Mouse (Mus musculus) hindbrain, embryonic 11.5 days (tissue): ENCODE results near the gene Ptger3. TPM values are rescaled to one million over a fixed set of nuclear protein-coding genes. Genes with fewer than 3 reads are reported as not detected.
A peak's percentile ranks its signal among the peaks of the same experiment; 100 is the strongest.

ENCODE experiments used
- ATAC-seq: fragments of 200-750 bp; cut with Nextera tagmentation; 2 replicates; pipeline ENCODE4 v1.8.0; 2017; ENCODE audit warnings: mild to moderate bottlenecking, moderate TSS enrichment, moderate library complexity; ENCODE audit not compliant: low FRiP score
- DNase-seq: peaks from one replicate; pipeline ENCODE4 v3.0.0-alpha.2; 2015; ENCODE audit warnings: low spot score
- H3K27ac ChIP-seq: fragments of 300-500 bp; sonication (generic); 2 replicates; pipeline ENCODE4 v1.5.1; 2014; ENCODE audit warnings: mild to moderate bottlenecking, low read depth, low read length
- H3K27me3 ChIP-seq: fragments of 300-500 bp; sonication (generic); 2 replicates; pipeline ENCODE4 v1.6.1; 2014; ENCODE audit warnings: mild to moderate bottlenecking, low read length, moderate library complexity, mixed read lengths; ENCODE audit not compliant: control insufficient read depth, insufficient read depth
- H3K36me3 ChIP-seq: fragments of 300-500 bp; sonication (generic); 2 replicates; pipeline ENCODE4 v1.6.1; 2014; ENCODE audit warnings: mild to moderate bottlenecking, low read length, moderate library complexity, mixed read lengths; ENCODE audit not compliant: control insufficient read depth, insufficient read depth
- H3K4me1 ChIP-seq: fragments of 300-500 bp; sonication (generic); replicated peaks from 2 replicates; pipeline ENCODE4 v1.6.1; 2014; ENCODE audit warnings: low read length, mixed read lengths; ENCODE audit not compliant: control insufficient read depth, insufficient read depth
- H3K4me2 ChIP-seq: fragments of 300-500 bp; sonication (generic); replicated peaks from 2 replicates; pipeline ENCODE4 v1.6.1; 2014; ENCODE audit warnings: mild to moderate bottlenecking, low read depth, low read length
- H3K4me3 ChIP-seq: fragments of 300-500 bp; sonication (generic); 2 replicates; pipeline ENCODE4 v1.5.1; 2014; ENCODE audit warnings: low read depth, low read length
- H3K9ac ChIP-seq: fragments of 300-500 bp; sonication (generic); 2 replicates; pipeline ENCODE4 v1.6.1; 2014; ENCODE audit warnings: low read depth, low read length
- H3K9me3 ChIP-seq: fragments of 300-500 bp; sonication (generic); 2 replicates; pipeline ENCODE4 v1.6.1; 2016; ENCODE audit warnings: low read length; ENCODE audit not compliant: control insufficient read depth
- WGBS: fragments of 180-500 bp; shearing (Covaris S2); extraction: QIAGEN DNeasy Blood & Tissue Kit; methylation state at CpG from one replicate; pipeline ENCODE4 v1.1.7; 2014; 5-methylcytosine and 5-hydroxymethylcytosine counted together
- polyA plus RNA-seq: library from polyadenylated mRNA; unstranded; fragments of >200 nt; fragmentation: Nextera tagmentation; extraction: Ambion mirVana; gene quantifications from 2 replicates; pipeline ENCODE4 v1.2.1, GENCODE M21; 2014

The Ptger3 gene
- polyA plus RNA-seq, 1 experiment from 2014 or later, result 2.1 TPM

- no peak for ATAC-seq
- WGBS, result 77% methylated on average over 2 of the region's 2 CpGs
- Histone ChIP-seq H3K9ac (no peak overlapping the region), H3K4me2 (no peak overlapping the region), H3K9me3 (no peaks in the 10 kb centered on the region), H3K36me3 (no peaks in the 10 kb centered on the region), H3K4me3 (no peak overlapping the region), H3K4me1 (no peaks in the 10 kb centered on the region; the same call in 1 of the 2 replicates), H3K27me3 (no peaks in the 10 kb centered on the region), H3K27ac (no peak overlapping the region)
- DNase-seq, result no peak
Measured at GRCm38 (mm10) chr3:157579376-157579775, 12.7 kb downstream of the Ptger3 start.

- H3K4me1 ChIP-seq, result no peaks in the 10 kb centered on the region; the same call in 1 of the 2 replicates
- H3K27me3 ChIP-seq, result no peaks in the 10 kb centered on the region
- no peaks in the 10 kb centered on the region for H3K36me3 ChIP-seq
- no peak for ATAC-seq
- no peak overlapping the region for H3K4me2 ChIP-seq
- no peak for DNase-seq
- 70% methylated on average over 4 of the region's 4 CpGs for WGBS
- H3K27ac ChIP-seq, result no peak overlapping the region
- no peaks in the 10 kb centered on the region for H3K9me3 ChIP-seq
- H3K4me3 ChIP-seq, result no peak overlapping the region
- no peak overlapping the region for H3K9ac ChIP-seq
Measured at GRCm38 (mm10) chr3:157580299-157580698, 13.6 kb downstream of the Ptger3 start.

- H3K9ac ChIP-seq, result no peak overlapping the region
- no peak overlapping the region for H3K4me2 ChIP-seq
- H3K9me3 ChIP-seq, result no peaks in the 10 kb centered on the region
- DNase-seq (no peak), ATAC-seq (no peak)
- 25% methylated on average over 2 of the region's 2 CpGs for WGBS
- H3K4me1 ChIP-seq, result no peaks in the 10 kb centered on the region; the same call in 1 of the 2 replicates
- H3K36me3 ChIP-seq, result no peaks in the 10 kb centered on the region
- H3K27me3 ChIP-seq, result no peaks in the 10 kb centered on the region
- no peak overlapping the region for H3K4me3 ChIP-seq
- no peak overlapping the region for H3K27ac ChIP-seq
Measured at GRCm38 (mm10) chr3:157581755-157582154, 15.1 kb downstream of the Ptger3 start.

- ATAC-seq (peak; percentile 51; the same call in 1 of the 2 replicates), DNase-seq (peak; percentile 39)
- Histone ChIP-seq H3K36me3 (no peaks in the 10 kb centered on the region), H3K4me1 (no peaks in the 10 kb centered on the region; the same call in 1 of the 2 replicates), H3K9me3 (no peaks in the 10 kb centered on the region), H3K4me3 (no peak overlapping the region), H3K4me2 (no peak overlapping the region), H3K27ac (no peak overlapping the region), H3K27me3 (no peaks in the 10 kb centered on the region), H3K9ac (no peak overlapping the region)
- WGBS, result 44% methylated on average over 5 of the region's 5 CpGs
Measured at GRCm38 (mm10) chr3:157582626-157583405, 16.1 kb downstream of the Ptger3 start.

GRCm38 (mm10) chr3:157597837-157598379, 31.2 kb downstream of the Ptger3 start:
- no peak for ATAC-seq
- H3K9me3 ChIP-seq, result no peaks in the 10 kb centered on the region
- H3K4me1 ChIP-seq, result no peaks in the 10 kb centered on the region
- no peak overlapping the region for H3K4me2 ChIP-seq
- no peak for DNase-seq
- H3K27me3 ChIP-seq, result no peaks in the 10 kb centered on the region
- 80% methylated on average over 7 of the region's 7 CpGs for WGBS
- no peak overlapping the region for H3K4me3 ChIP-seq
- no peak overlapping the region for H3K9ac ChIP-seq
- H3K36me3 ChIP-seq, result no peaks in the 10 kb centered on the region
- H3K27ac ChIP-seq, result no peak overlapping the region

GRCm38 (mm10) chr3:157604684-157605410, 38.2 kb downstream of the Ptger3 start:
- Histone ChIP-seq H3K9ac (no peak overlapping the region), H3K27ac (no peak overlapping the region), H3K27me3 (no peaks in the 10 kb centered on the region), H3K9me3 (no peaks in the 10 kb centered on the region), H3K4me2 (no peak overlapping the region), H3K4me1 (no peaks in the 10 kb centered on the region), H3K36me3 (no peaks in the 10 kb centered on the region), H3K4me3 (no peak overlapping the region)
- 82% methylated on average over 6 of the region's 6 CpGs for WGBS
- no peak for ATAC-seq
- no peak for DNase-seq

- Histone ChIP-seq H3K27me3 (no peaks in the 10 kb centered on the region), H3K4me1 (no peaks in the 10 kb centered on the region), H3K4me2 (no peak overlapping the region), H3K9me3 (no peaks in the 10 kb centered on the region), H3K9ac (no peak overlapping the region), H3K36me3 (no peaks in the 10 kb centered on the region), H3K4me3 (no peak overlapping the region), H3K27ac (no peak overlapping the region)
- DNase-seq, result no peak
- no peak for ATAC-seq
Measured at GRCm38 (mm10) chr3:157605411-157605740, 38.7 kb downstream of the Ptger3 start.

GRCm38 (mm10) chr3:157613542-157613941, 46.9 kb downstream of the Ptger3 start:
- no peak overlapping the region for H3K9ac ChIP-seq
- no peak overlapping the region for H3K27ac ChIP-seq
- no peak for DNase-seq
- no peak overlapping the region for H3K4me3 ChIP-seq
- no peak overlapping the region for H3K4me2 ChIP-seq
- no peaks in the 10 kb centered on the region for H3K9me3 ChIP-seq
- WGBS, result 40% methylated on average over 1 of the region's 1 CpGs
- no peaks in the 10 kb centered on the region for H3K4me1 ChIP-seq
- ATAC-seq, result no peak
- no peaks in the 10 kb centered on the region for H3K36me3 ChIP-seq
- no peaks in the 10 kb centered on the region for H3K27me3 ChIP-seq
